Mouse (Mus musculus): ENCODE data around the gene Ehd1. TPM values are rescaled to one million over a fixed set of nuclear protein-coding genes. Genes with fewer than 3 reads are reported as not detected.
A peak's percentile ranks its signal among the peaks of the same experiment; 100 is the strongest.

The Ehd1 gene
- polyA plus RNA-seq, 1 experiment from 2014 or later, result 80.0 TPM

GRCm38 (mm10) chr19:6313796-6314195 is 37.3 kb downstream of the Ehd1 start:
- ATAC-seq (ENCODE audit: low FRiP score), result no peak
- Histone ChIP-seq H3K27me3 (ENCODE audit: control insufficient read depth, insufficient read depth, low read length) (no peaks in the 10 kb centered on the region), H3K4me2 (replicated peaks) (no peak overlapping the region), H3K36me3 (replicated peaks; ENCODE audit: control insufficient read depth, insufficient read depth) (peaks cover 12% of the 10 kb centered on the region), H3K9ac (no peak overlapping the region), H3K9me3 (ENCODE audit: control insufficient read depth, low read length) (no peaks in the 10 kb centered on the region), H3K27ac (no peak overlapping the region), H3K4me1 (replicated peaks; ENCODE audit: control insufficient read depth, insufficient read depth, low read length) (no peaks in the 10 kb centered on the region), H3K4me3 (replicated peaks; ENCODE audit: low read length) (no peak overlapping the region)
- WGBS, result 87% methylated on average over 8 of the region's 8 CpGs
- no peak for DNase-seq (ENCODE audit: low spot score)

GRCm38 (mm10) chr19:6314513-6314912 is 38.0 kb downstream of the Ehd1 start:
- no peak for DNase-seq (ENCODE audit: low spot score)
- 90% methylated on average over 8 of the region's 8 CpGs for WGBS
- peaks cover 12% of the 10 kb centered on the region for H3K36me3 ChIP-seq (replicated peaks; ENCODE audit: control insufficient read depth, insufficient read depth)

GRCm38 (mm10) chr19:6315573-6315972 is 39.0 kb downstream of the Ehd1 start:
- ATAC-seq (ENCODE audit: low FRiP score), result no peak
- 75% methylated on average over 14 of the region's 14 CpGs for WGBS
- Histone ChIP-seq H3K27ac (no peak overlapping the region), H3K9me3 (ENCODE audit: control insufficient read depth, low read length) (no peaks in the 10 kb centered on the region), H3K4me3 (replicated peaks; ENCODE audit: low read length) (no peak overlapping the region), H3K27me3 (ENCODE audit: control insufficient read depth, insufficient read depth, low read length) (no peaks in the 10 kb centered on the region), H3K9ac (no peak overlapping the region), H3K36me3 (replicated peaks; ENCODE audit: control insufficient read depth, insufficient read depth) (peaks cover 18% of the 10 kb centered on the region), H3K4me2 (replicated peaks) (no peak overlapping the region), H3K4me1 (replicated peaks; ENCODE audit: control insufficient read depth, insufficient read depth, low read length) (no peaks in the 10 kb centered on the region)
- DNase-seq (ENCODE audit: low spot score), result no peak

More at GRCm38 (mm10) chr19:6314513-6314912, 38.0 kb downstream of the Ehd1 start:
- Histone ChIP-seq H3K4me2 (replicated peaks) (no peak overlapping the region), H3K27me3 (ENCODE audit: control insufficient read depth, insufficient read depth, low read length) (no peaks in the 10 kb centered on the region), H3K27ac (no peak overlapping the region), H3K4me1 (replicated peaks; ENCODE audit: control insufficient read depth, insufficient read depth, low read length) (no peaks in the 10 kb centered on the region), H3K9me3 (ENCODE audit: control insufficient read depth, low read length) (no peaks in the 10 kb centered on the region), H3K9ac (no peak overlapping the region), H3K4me3 (replicated peaks; ENCODE audit: low read length) (no peak overlapping the region)
- ATAC-seq (ENCODE audit: low FRiP score), result no peak

- 87% methylated on average over 12 of the region's 12 CpGs for WGBS
- Histone ChIP-seq H3K4me3 (replicated peaks; ENCODE audit: low read length) (no peak overlapping the region), H3K27me3 (ENCODE audit: control insufficient read depth, insufficient read depth, low read length) (no peaks in the 10 kb centered on the region), H3K36me3 (replicated peaks; ENCODE audit: control insufficient read depth, insufficient read depth) (peaks cover 28% of the 10 kb centered on the region), H3K4me2 (replicated peaks) (no peak overlapping the region), H3K4me1 (replicated peaks; ENCODE audit: control insufficient read depth, insufficient read depth, low read length) (no peaks in the 10 kb centered on the region), H3K9me3 (ENCODE audit: control insufficient read depth, low read length) (no peaks in the 10 kb centered on the region), H3K27ac (no peak overlapping the region), H3K9ac (no peak overlapping the region)
- ATAC-seq (ENCODE audit: low FRiP score) (no peak), DNase-seq (ENCODE audit: low spot score) (no peak)
Observed at GRCm38 (mm10) chr19:6318145-6318544, 41.6 kb downstream of the Ehd1 start.

GRCm38 (mm10) chr19:6321358-6321757 is 44.8 kb downstream of the Ehd1 start:
- Histone ChIP-seq H3K4me2 (replicated peaks) (no peak overlapping the region), H3K9me3 (ENCODE audit: control insufficient read depth, low read length) (no peaks in the 10 kb centered on the region), H3K36me3 (replicated peaks; ENCODE audit: control insufficient read depth, insufficient read depth) (peaks cover 28% of the 10 kb centered on the region; the same call in 1 of the 2 replicates), H3K27me3 (ENCODE audit: control insufficient read depth, insufficient read depth, low read length) (no peaks in the 10 kb centered on the region), H3K27ac (no peak overlapping the region), H3K9ac (no peak overlapping the region), H3K4me3 (replicated peaks; ENCODE audit: low read length) (no peak overlapping the region), H3K4me1 (replicated peaks; ENCODE audit: control insufficient read depth, insufficient read depth, low read length) (no peaks in the 10 kb centered on the region)
- no peak for ATAC-seq (ENCODE audit: low FRiP score)
- 90% methylated on average over 8 of the region's 8 CpGs for WGBS
- no peak for DNase-seq (ENCODE audit: low spot score)

- Histone ChIP-seq H3K4me3 (replicated peaks; ENCODE audit: low read length) (no peak overlapping the region), H3K4me1 (replicated peaks; ENCODE audit: control insufficient read depth, insufficient read depth, low read length) (no peaks in the 10 kb centered on the region), H3K27ac (no peak overlapping the region), H3K27me3 (ENCODE audit: control insufficient read depth, insufficient read depth, low read length) (no peaks in the 10 kb centered on the region), H3K4me2 (replicated peaks) (no peak overlapping the region), H3K9ac (no peak overlapping the region), H3K36me3 (replicated peaks; ENCODE audit: control insufficient read depth, insufficient read depth) (peaks cover 28% of the 10 kb centered on the region; the same call in 1 of the 2 replicates), H3K9me3 (ENCODE audit: control insufficient read depth, low read length) (no peaks in the 10 kb centered on the region)
- ATAC-seq (ENCODE audit: low FRiP score) (no peak), DNase-seq (ENCODE audit: low spot score) (no peak)
- 86% methylated on average over 33 of the region's 33 CpGs for WGBS
Observed at GRCm38 (mm10) chr19:6321786-6322621, 45.5 kb downstream of the Ehd1 start.

GRCm38 (mm10) chr19:6324751-6325150 is 48.2 kb downstream of the Ehd1 start:
- no peak for ATAC-seq (ENCODE audit: low FRiP score)
- H3K27me3 ChIP-seq (ENCODE audit: control insufficient read depth, insufficient read depth, low read length), result no peaks in the 10 kb centered on the region
- WGBS, result 83% methylated on average over 9 of the region's 9 CpGs

GRCm38 (mm10) chr19:6331178-6331577 is 54.7 kb downstream of the Ehd1 start:
- ATAC-seq (ENCODE audit: low FRiP score), result no peak
- H3K27ac ChIP-seq, result no peak overlapping the region
- WGBS, result 71% methylated on average over 5 of the region's 5 CpGs
- H3K36me3 ChIP-seq (replicated peaks; ENCODE audit: control insufficient read depth, insufficient read depth), result no peaks in the 10 kb centered on the region
- peaks cover 10% of the 10 kb centered on the region for H3K4me1 ChIP-seq (replicated peaks; ENCODE audit: control insufficient read depth, insufficient read depth, low read length)
- H3K9me3 ChIP-seq (ENCODE audit: control insufficient read depth, low read length), result no peaks in the 10 kb centered on the region
- no peak overlapping the region for H3K9ac ChIP-seq
- H3K4me3 ChIP-seq (replicated peaks; ENCODE audit: low read length), result no peak overlapping the region
- no peaks in the 10 kb centered on the region for H3K27me3 ChIP-seq (ENCODE audit: control insufficient read depth, insufficient read depth, low read length)
- no peak for DNase-seq (ENCODE audit: low spot score)
- no peak overlapping the region for H3K4me2 ChIP-seq (replicated peaks)

More at GRCm38 (mm10) chr19:6324751-6325150, 48.2 kb downstream of the Ehd1 start:
- no peaks in the 10 kb centered on the region for H3K9me3 ChIP-seq (ENCODE audit: control insufficient read depth, low read length)
- no peak overlapping the region for H3K4me2 ChIP-seq (replicated peaks)
- no peak overlapping the region for H3K9ac ChIP-seq
- DNase-seq (ENCODE audit: low spot score), result no peak
- no peak overlapping the region for H3K4me3 ChIP-seq (replicated peaks; ENCODE audit: low read length)
- H3K27ac ChIP-seq, result no peak overlapping the region
- H3K4me1 ChIP-seq (replicated peaks; ENCODE audit: control insufficient read depth, insufficient read depth, low read length), result no peaks in the 10 kb centered on the region
- peaks cover 20% of the 10 kb centered on the region; the same call in 1 of the 2 replicates for H3K36me3 ChIP-seq (replicated peaks; ENCODE audit: control insufficient read depth, insufficient read depth)

GRCm38 (mm10) chr19:6331719-6332516 is 55.4 kb downstream of the Ehd1 start:
- peak; percentile 86 for DNase-seq (ENCODE audit: low spot score)
- peak overlapping the region; percentile 41 for H3K4me2 ChIP-seq (replicated peaks)
- no peak for ATAC-seq (ENCODE audit: low FRiP score)

More at GRCm38 (mm10) chr19:6331719-6332516, 55.4 kb downstream of the Ehd1 start:
- Histone ChIP-seq H3K4me3 (replicated peaks; ENCODE audit: low read length) (no peak overlapping the region), H3K27me3 (ENCODE audit: control insufficient read depth, insufficient read depth, low read length) (no peaks in the 10 kb centered on the region), H3K9me3 (ENCODE audit: control insufficient read depth, low read length) (no peaks in the 10 kb centered on the region), H3K27ac (no peak overlapping the region), H3K4me1 (replicated peaks; ENCODE audit: control insufficient read depth, insufficient read depth, low read length) (peaks cover 18% of the 10 kb centered on the region), H3K9ac (peak overlapping the region; percentile 30; the same call in 1 of the 2 replicates), H3K36me3 (replicated peaks; ENCODE audit: control insufficient read depth, insufficient read depth) (peaks cover 3% of the 10 kb centered on the region)
- whole genome bisulfite sequencing, result 19% methylated on average over 13 of the region's 13 CpGs
